Mouse (Mus musculus): Measurements from ENCODE around the gene Rab9. TPM values are rescaled to one million over a fixed set of nuclear protein-coding genes. Genes with fewer than 3 reads are reported as not detected.

Rab9 gene
- 10 to 100 TPM; 28.0 to 37.2 TPM for polyA plus RNA-seq (2017; shearing (Covaris generic))

GRCm38 (mm10) chrX:166479365-166479983, at the start of gene Rab9:
Gene Rab9 (minus strand): TSS chrX:166479867.

GRCm38 (mm10) chrX:166518345-166518744, 38.7 kb upstream of the Rab9 start, which contains the start of gene Tceanc:
Gene Tceanc (minus strand): TSS chrX:166518567.

GRCm38 (mm10) chrX:166440616-166441063, 39.0 kb downstream of the Rab9 start, which contains the start of gene Ofd1:
Gene Ofd1 (minus strand): TSS chrX:166440704.

GRCm38 (mm10) chrX:166440036-166440615, 39.5 kb downstream of the Rab9 start, which contains the start of gene Trappc2:
Gene Trappc2 (plus strand): TSS chrX:166440574.

Other genes with a start within 250 kb of the Rab9 start
- gene Gpm6b, start 241.0 kb downstream of the Rab9 start, polyA plus RNA-seq (2017; shearing (Covaris generic)), result 10 to 100 TPM; 30.5 to 53.2 TPM
- gene Trappc2, start 39.3 kb downstream of the Rab9 start, polyA plus RNA-seq (2017; shearing (Covaris generic)), result 10 to 100 TPM; 22.4 to 39.4 TPM
- 10 to 100 TPM in 1 of 2 experiments, 1 to 10 TPM in 1; 9.5 to 11.2 TPM for gene Ofd1, start 39.2 kb downstream of the Rab9 start, polyA plus RNA-seq (2017; shearing (Covaris generic))
- 1 to 10 TPM; 5.2 to 7.3 TPM for gene Tceanc, start 38.7 kb upstream of the Rab9 start, polyA plus RNA-seq (2017; shearing (Covaris generic))
- gene Egfl6, start 105.9 kb upstream of the Rab9 start, polyA plus RNA-seq (2017; shearing (Covaris generic)), result under 1 TPM; 0.06 to 0.34 TPM

Data from inflammation-experienced regulatory T-cells (primary cell).